Mouse (Mus musculus) kidney, adult 8-10 months (tissue): Measurements from ENCODE around the gene Ciao2b.

Experiments
- DNase-seq, 2 experiments: peaks; one replicate each; pipeline ENCODE4 v3.0.0; 2022

Ciao2b gene

DNA sequence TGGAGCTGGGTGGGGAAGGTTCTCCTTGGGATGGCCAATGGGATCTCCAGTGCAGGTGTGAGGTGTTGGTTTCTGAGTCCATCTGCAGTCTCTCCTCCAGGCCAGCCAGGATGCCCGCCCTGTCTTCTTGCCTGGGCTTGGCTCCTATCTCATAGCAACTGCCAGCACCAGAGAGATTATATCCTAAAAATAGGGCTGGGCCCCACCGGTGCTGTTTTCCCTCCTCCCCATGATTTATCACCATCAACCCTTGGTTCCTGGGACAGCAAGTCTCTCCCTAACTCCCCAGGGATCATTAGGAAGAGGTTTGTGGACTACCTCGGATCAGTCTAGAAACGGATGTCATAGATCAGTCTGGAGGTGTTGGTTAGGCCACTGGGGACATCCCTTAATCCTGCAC lies 28.6 kb downstream of the Ciao2b start:
- no peak for DNase-seq

DNA sequence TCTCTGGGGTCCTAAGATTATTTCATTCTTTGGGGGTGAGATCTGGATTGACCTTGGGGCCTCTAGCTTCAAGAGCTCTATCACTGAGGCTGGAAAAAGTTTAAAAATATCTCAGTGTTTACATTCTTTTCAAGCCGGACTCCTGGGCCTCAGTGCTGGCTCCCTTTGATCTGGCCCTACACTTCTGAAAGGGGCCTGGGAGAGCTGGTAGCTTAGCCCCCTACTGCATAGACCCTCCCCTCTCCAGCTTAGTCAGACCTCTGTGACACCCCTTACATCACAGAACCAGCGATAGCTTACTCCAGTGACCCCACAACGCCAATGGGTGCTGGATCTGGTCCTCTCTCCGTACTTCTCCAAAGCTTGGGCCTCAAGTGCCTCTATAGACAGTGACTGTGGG lies 30.2 kb downstream of the Ciao2b start:
- no peak for DNase-seq

DNA sequence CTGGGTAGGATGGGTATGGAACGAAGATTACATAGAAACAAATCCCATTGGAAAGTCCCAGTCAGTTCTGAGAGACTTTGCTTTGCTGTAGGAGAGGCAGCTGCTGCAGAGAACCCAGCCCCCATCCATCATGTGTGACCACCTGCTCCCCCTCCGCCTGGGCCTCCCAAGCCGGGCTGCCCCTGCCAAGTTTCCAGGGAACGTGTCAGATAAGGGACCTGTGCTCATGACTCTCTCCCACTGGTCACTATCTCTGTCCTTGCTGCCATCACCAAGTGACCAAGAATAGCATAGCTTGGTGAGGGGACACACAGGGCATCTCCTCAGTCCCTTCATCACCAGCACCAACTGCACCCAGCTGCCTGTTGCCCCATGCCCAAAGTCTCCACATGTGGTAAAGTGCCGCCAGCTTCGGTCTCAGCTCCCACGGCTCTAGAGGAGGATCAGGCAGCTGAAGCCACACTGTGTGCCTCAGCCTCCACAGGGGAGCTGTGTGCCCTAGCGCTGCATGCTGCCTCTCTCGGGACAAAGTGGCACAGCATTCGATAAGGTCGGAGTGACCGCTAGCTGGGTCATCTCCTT lies 31.5 kb downstream of the Ciao2b start:
- no peak for DNase-seq

DNA sequence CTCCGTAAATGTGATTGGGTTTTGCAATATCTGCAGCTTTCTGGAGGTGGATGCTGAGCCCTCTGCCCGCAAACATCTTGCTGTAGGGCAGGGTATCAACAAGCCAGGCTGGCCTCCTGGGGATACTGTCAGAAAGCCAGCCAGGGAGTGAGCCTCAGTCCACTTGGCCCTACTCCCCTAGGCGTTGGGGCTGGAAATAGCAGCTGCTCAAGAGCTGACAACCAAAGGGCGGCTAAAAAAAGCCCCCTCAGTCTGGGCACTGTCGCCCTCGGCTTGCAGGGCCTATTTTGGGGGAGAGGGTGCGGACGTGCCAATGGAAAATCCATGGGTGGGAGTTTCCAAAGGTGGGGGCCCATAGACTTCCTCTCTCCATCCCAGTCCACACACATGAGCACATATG lies 32.5 kb downstream of the Ciao2b start:
- DNase-seq: no peak

DNA sequence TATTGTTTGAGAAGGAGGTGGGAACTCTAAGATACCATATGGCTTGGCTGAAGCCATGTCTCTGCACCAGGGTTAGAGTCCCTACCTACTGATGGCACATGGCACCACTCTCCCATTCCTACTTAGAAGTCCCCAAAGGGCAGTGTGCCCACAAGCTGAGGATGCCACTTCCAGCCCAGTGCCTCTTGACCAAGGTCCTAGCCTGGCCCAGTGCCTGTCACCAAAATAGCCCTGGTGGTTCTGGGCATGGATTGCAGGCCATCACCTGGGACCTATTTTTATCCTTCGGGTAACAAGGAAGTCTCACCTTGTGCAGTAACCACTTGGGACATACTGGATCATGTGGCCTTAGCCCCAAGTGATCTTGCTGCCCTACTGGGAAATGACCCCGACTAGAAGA lies 33.8 kb downstream of the Ciao2b start:
- DNase-seq: no peak

DNA sequence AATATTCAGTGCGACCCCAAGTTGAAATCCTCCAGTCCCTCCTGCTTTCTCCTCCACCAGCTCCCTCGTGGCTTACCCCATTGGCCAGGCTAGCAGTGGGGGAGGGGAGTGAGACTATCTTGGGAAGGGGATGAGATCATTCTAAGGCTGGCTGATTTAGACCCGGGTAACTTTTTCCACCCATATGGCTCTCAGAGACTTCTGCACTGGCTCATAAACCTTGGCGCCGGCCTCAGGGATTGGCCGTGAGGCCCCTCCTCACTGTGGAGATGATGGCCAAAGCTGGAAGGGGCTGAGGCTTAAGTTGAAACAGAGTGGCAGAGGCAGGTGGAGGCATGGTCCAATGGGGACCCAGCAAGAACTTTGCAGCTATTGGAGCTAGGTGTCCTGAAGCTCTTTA lies 35.4 kb downstream of the Ciao2b start:
- DNase-seq: no peak

DNA sequence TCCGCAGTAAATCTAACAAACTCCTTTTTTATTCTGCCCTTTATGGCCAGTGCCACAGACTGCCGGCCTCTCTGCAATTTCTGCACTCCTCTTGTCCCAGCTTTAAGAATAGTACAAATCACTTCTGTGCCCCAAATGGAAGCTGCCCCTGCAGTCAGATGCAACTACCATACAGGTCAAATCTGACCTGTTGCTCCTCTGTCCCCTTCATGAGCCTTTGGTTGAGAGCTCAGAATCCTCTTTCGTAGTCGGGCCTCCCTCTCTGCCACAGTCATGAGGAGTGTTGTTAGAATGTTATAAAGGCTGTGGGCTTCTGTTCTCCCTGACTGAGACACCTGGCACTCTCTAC lies 38.5 kb downstream of the Ciao2b start:
- DNase-seq: no peak

DNA sequence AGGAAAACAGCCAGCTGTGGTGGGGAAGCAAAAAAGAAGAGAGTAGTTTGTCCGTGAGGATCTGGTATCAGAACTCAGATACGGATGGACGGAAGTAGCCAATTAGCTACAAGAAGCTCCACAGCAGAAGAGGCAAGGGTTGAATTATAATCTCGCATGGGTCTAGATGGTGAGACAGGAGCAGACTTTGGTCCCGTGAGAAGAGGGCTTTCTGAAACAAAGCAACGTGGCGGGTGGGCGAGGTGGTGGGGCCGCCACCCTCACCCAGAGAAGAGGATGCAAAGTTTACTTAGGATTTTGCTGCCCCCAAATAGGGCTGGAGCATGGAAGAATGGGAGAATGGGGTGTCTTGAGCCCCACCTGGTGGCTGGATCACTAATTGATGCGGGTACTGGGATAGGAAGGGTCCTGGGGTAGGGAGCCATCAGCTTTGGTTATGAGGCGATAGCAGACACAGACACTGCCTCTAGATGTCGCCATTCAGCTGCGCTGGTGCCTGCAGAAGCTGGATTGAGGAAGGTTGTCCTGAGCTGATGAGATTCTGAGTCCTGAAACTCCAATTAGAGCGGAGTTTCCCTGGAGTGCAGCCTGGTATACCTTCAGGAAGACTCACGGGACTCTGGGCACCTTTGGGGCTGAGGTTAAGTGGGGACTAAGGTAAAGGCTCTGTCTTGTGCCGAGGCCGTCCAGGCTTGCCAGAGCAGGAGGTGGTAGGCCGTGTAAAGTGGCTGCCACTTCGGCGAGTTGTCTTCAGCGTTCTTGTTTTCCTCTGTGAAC lies 39.1 kb downstream of the Ciao2b start:
- DNase-seq: peak; percentile 91 to 93

DNA sequence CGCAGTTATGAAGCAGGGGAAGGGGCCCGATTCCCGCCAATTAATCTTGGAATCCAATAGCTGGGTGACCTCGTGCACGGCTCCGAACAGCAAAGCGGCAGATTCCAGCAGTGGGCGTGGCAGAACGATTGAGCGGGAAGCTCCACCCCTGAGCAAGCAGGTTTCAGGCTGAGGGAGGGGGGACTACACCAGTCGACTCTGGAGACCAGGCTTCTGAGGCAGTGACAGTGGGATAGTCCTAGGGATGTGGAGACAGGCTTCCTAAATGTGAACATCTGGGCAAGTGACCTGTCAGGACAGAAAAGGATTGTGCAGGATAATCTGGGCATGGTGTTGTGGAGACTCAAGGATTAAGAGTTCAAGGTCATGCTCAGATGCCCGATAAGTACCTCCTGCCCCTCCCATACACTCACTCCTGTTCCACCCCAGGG lies 39.8 kb downstream of the Ciao2b start:
- no peak for DNase-seq

DNA sequence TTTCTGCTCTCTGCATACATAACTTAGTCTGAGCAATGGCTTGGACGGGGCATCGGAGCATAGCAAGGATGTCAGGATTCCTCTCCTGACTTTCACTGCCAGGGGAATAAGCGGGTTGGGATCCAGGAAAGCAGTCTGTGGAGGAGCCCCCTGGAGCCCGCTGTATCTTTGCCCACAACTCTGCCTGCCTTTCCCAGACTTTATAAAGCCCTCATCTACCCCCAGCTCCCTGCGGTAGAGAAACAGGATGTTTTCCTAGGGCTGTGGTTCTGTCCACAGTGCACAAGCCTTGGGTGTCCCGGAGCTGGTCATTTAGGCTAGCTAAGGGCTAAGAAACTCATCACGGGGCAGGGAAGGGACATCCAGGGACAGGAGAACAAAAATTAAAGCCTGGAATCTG lies 40.4 kb downstream of the Ciao2b start:
- DNase-seq: no peak

DNA sequence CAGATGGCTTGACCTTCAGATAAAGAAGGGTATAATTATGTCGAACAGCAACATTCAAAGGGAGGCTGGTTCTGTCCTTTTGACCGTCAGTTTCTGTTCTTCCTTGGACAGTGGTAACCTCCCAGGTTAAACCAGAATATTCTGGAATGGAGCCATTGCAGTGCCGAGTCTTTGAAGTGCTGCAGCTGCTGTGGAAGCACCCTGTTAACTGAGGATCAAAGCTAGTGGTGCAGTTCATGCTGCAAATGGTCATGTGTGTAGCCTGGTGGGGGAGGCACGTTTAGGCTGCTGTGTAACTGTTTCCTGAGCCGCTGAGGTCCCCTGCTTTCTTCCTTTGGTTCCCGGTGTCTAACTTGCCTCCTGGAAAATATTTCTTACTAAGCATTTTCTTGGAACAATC lies 43.3 kb downstream of the Ciao2b start:
- peak; percentile 84 to 86 for DNase-seq

DNA sequence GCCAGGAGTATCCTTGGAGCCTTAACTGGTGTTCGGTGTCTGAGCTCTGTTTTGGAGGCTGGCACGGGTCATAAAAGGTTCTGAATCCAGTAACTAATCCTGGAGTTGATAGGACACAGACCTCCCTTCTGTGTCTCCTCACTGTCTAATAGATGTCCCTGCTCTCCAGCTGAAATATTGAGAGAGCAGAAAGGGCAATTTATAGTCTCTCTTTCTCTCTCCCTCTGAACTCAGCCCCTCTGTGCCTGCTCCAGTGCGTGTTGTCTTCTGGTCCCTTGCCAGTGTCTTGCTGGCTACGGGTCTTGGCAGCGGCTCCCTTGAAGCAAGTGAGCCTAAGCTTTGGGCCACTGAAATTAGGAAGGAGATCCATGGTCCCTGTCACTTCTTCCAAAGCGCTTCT lies 44.1 kb downstream of the Ciao2b start:
- peak in 1 of 2 experiments; percentile 64 for DNase-seq

DNA sequence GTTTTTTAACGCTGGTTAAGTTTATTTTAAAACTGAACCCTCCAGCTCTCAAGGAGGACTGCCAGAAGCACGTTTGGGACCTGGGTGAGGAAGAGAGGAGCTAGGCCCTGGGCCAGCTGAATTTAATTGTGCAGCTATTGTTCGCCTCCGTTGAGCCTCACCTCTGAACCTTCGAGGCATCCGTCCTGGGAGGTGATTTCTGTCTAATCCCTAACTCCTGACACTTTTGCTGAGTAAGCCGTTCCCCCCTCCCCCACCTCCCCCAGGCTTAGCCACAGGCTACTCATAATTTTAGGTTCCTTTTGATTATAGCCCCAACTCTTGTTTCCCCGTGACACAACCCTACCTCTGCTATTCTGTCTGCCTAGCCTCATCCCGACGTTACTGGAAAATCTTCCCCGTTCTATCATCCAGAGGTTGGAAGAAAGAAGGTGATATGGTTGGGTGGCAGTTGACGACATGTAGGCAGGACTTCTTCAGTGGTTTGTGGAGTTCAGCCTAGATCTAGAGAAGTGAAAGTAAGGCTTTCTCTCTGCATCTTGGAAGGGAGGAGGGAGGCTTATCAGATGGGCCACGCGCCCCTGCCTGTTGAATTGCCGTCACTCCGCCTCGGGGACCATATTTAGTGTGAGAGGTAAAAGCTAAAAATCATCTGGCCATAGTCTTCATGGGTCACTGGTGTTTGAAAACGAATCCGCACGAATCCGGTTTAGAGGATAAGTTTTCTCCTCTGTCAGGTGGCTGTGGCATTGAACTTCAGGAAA lies 45.8 kb downstream of the Ciao2b start:
- peak; percentile 61 to 73 for DNase-seq

DNA sequence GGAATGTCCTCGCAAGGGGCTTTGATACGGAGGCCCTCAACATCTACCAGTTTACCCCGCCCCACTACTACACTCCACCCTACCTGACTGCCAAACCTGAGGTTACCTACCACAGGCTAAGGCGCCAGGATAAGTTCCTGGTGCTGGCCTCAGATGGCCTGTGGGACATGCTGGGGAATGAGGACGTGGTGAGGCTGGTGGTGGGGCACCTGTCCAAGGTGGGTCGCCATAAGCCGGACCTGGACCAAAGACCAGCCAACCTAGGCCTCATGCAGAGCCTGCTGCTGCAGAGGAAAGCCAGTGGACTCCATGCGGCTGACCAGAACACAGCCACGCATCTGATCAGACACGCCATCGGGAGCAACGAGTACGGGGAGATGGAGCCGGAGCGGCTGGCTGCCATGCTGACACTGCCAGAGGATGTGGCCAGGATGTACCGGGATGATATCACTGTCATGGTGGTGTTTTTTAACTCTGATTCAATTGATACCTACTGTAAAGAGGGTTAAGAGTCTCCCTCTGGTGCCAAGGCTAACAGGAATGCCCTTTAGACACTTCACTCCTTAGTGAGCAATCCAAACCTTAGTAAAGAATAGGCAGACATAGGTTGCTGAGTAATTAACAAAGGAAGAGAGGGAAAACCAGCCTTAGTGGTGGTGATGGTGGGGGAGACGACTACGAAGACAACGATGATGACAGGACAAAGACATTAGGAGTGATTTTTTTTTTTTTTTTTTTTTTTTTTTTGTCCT lies 47.0 kb downstream of the Ciao2b start:
- DNase-seq: no peak

DNA sequence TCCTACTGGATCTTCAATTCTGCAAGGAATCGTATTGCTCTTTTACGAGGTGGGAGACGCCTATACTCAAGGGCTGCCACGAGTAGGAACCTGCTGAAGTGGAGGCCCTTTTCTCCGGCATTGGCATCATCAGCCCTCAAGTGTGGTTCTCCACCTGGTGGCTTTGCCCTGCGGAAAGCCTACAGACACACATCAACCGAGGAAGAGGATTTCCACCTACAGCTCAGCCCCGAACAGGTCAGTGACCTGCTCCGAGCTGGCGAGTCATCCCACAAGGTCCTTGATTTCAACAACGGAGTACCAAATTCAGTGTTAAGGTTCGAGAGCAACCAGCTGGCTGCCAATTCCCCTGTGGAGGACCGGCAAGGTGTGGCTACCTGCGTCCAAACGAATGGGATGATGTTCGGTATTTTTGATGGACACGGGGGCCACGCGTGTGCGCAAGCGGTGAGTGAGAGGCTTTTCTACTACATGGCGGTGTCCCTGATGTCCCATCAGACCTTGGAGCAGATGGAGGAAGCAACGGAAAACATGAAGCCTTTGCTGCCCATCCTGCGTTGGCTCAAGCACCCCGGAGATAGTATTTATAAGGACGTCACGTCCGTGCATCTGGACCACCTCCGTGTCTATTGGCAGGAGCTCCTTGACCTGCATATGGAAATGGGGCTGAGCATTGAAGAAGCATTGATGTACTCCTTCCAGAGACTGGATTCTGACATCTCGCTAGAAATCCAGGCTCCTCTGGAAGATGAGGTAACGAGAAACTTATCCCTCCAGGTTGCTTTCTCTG lies 48.0 kb downstream of the Ciao2b start:
- no peak for DNase-seq

DNA sequence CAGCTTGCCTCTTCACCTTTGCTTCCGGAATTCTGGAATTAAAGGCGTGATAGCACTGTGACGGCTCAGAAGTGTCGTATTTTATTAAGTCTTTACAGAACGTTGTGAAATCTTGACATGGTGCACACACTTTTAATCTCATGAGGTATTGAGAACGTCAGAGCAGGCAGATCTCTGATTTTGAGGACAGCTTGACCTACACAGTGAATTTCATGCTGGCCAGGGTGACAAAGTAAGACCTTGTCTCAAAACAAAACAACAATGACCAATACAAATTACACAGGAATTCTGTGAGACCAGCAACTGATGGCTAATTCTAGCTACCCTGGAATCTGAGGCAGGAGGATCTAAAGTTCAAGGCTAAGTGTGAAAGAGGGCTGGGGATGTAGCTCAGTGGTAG lies 49.2 kb downstream of the Ciao2b start:
- no peak for DNase-seq

DNA sequence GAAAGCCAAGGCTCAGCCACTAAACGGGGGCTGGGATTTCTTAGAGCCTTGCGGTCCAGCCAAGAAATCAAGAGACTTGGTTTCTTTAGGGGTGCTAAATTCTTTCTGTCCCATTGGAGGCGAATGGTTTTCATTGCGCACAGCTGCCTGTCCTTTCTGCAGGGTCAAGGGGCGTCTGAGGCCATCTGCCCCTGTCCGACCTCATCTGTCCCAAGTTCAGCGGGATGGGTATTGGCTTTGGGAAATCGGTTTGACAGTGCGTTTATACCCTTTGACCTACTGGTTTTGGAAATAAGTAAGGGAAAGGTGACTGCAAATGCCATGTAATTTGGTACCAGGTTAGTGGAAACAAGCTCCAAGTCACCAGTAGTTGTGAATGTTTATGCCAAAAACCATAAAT lies 49.9 kb downstream of the Ciao2b start:
- peak in 1 of 2 experiments; percentile 61 for DNase-seq

DNA sequence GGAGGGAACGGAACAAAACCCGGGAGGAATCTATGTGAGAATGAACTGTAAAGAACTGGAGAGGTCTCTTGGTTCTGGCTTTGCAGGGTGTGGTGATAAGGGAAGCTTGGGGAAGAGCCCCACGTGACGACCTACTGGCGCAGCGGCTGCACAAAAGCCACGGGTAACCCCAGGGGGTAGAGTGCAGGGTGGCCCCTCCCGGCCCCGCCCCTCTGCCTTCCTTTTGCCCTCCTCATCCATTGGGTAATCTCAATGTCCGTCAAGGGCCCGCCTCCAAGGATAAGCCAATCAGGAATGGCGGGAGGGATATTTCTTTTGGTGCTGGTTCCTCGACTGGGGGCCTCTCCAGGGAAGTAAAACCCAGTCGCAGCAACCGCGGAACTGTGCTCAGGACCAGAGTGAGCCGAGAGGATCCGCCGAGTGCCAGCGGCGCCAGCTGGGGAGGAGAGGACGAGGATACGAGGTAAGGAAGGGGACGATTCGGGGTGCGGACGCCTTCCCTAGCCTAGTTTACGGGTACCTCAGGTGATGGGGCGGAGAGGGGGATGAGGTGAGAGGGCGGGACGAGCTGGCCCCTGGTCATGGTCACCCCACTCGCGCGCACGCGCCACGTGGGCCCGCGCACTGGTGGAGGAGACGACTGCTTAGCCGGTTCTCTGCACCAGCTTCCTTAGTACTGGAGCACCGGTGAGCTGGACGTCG lies 50.5 kb downstream of the Ciao2b start, which contains the start of gene Pdp2:
TSS of gene Pdp2 (plus strand) at position 319 of the 702 bp plus-strand sequence.
- peak; percentile 95 for DNase-seq

DNA sequence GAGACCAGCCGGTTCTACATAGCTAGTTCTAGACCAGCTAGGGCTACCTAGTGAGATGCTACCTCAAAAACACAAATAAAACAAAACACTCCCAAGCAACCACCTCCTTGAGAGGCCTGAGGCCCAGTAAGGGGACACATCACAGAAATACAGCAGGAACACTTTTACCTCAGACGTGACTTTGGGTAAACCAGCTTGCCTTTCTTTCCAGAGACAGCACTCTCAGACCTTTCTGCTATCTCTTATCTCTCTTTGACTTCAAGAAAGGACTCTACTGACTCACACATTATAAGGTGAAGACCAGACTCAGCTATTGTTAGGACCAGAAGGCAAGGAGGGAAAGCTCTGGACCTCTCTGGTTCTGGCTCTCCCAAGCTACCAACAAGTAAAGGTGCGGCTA lies 51.5 kb downstream of the Ciao2b start:
- DNase-seq: no peak
